Mouse (Mus musculus): ENCODE results near the gene Ddr1. TPM values are rescaled to one million over a fixed set of nuclear protein-coding genes. Genes with fewer than 3 reads are reported as not detected.
"Not testable (repeated sequence)": the region's sequence is repeated elsewhere in the genome, so short reads cannot be mapped to it uniquely, and the experiment has no call there.

Ddr1 gene
- total and polyA plus RNA-seq, 2 experiments = 0.55 to 1.5 TPM

DNA sequence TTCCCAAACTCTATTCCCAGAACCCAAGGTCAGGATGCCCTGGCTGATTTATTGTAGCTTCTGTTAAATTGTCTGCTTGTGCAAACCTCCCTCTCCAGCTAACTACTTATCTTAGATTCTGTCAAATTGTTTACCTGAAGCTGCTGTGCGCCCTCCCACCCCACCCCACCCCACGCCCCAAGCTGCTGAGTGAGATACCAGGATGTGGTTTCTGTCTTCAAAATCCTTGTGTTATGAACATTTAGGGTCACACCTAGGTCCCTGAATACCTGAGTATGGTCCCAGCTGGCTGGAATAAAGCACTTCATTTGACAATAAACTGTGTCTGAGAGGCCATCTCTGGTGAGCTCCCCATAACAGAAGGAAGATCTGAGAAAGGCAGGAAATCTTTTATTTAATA lies 30.1 kb upstream of the Ddr1 start:
- no peak for TF ChIP-seq CTCF (IDR thresholded peaks at IDR 0.05; ENCODE audit: low read depth, low read length)
- no peak for TF ChIP-seq POLR2A (IDR thresholded peaks at IDR 0.05; ENCODE audit: extremely low read depth, insufficient read depth, low read length)
- Histone ChIP-seq H3K9ac (ENCODE audit: low read depth, low read length) (no peak overlapping the region), H3K4me1 (ENCODE audit: control insufficient read depth, insufficient read depth, low read length) (no peaks in the 10 kb centered on the region), H3K27me3 (ENCODE audit: control insufficient read depth, insufficient read depth, low read length) (no peaks in the 10 kb centered on the region), H3K79me2 (ENCODE audit: control insufficient read depth, insufficient read depth, low read length) (no peaks in the 10 kb centered on the region), H3K27ac (replicated peaks; ENCODE audit: insufficient read depth, low read depth, low read length) (no peak overlapping the region), H3K4me3 (ENCODE audit: insufficient read depth, low read depth, low read length) (no peak overlapping the region), H3K36me3 (ENCODE audit: control insufficient read depth, insufficient read depth, low read length) (no peaks in the 10 kb centered on the region)
- no peak for DNase-seq (ENCODE audit: extremely low read depth, low read depth, low spot score)
- WGBS = 70% methylated on average over 2 of the region's 2 CpGs

- TF ChIP-seq POLR2A (IDR thresholded peaks at IDR 0.05; ENCODE audit: extremely low read depth, insufficient read depth, low read length) = no peak
- no peak for TF ChIP-seq CTCF (IDR thresholded peaks at IDR 0.05; ENCODE audit: low read depth, low read length)
- no peak overlapping the region for H3K4me3 ChIP-seq (ENCODE audit: insufficient read depth, low read depth, low read length)
- H3K79me2 ChIP-seq (ENCODE audit: control insufficient read depth, insufficient read depth, low read length) = no peaks in the 10 kb centered on the region
- WGBS = 96% methylated on average over 2 of the region's 2 CpGs
- H3K9ac ChIP-seq (ENCODE audit: low read depth, low read length) = no peak overlapping the region
- no peaks in the 10 kb centered on the region for H3K36me3 ChIP-seq (ENCODE audit: control insufficient read depth, insufficient read depth, low read length)
- no peaks in the 10 kb centered on the region for H3K27me3 ChIP-seq (ENCODE audit: control insufficient read depth, insufficient read depth, low read length)
- H3K4me1 ChIP-seq (ENCODE audit: control insufficient read depth, insufficient read depth, low read length) = no peaks in the 10 kb centered on the region
- no peak overlapping the region for H3K27ac ChIP-seq (replicated peaks; ENCODE audit: insufficient read depth, low read depth, low read length)
- no peak for DNase-seq (ENCODE audit: extremely low read depth, low read depth, low spot score)
Measured at GRCm38 (mm10) chr17:35733398-35733797, 29.0 kb upstream of the Ddr1 start.

DNA sequence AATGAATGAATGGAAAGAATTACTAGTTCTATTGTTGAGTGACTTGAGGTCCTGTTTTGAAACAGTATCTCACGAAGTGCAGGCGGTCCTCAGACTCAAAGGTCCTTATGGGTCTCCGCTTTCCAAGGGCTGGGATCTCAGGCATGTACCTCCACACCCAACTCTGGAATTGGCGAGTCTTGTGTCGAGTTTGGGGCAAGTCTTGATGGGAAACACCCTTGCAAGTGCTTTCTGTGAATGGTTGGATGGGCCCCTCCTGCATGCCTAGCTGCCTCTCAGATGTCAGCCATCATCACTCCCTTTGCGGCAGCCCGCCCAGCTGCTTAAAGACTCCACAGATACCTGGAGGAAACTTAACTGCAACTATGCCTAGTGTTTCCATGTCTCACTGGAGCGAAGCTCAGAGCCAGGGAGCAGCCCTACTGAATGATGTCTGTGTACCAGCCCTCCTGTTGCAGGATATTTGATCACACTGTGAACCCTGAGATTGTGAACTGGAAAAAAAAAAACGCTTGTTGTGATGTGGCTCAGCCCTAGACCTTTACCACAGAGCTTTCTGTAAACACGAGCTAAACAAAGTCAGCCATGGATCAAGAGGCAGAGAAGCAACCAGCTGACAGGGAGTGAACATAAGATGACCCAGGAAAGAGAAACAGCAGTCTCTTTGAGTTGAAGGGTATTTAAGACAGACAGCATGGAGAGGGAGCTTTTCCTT lies 27.2 kb upstream of the Ddr1 start:
- H3K27me3 ChIP-seq (ENCODE audit: control insufficient read depth, insufficient read depth, low read length) = no peaks in the 10 kb centered on the region
- 65% methylated on average over 10 of the region's 10 CpGs for WGBS
- no peaks in the 10 kb centered on the region for H3K36me3 ChIP-seq (ENCODE audit: control insufficient read depth, insufficient read depth, low read length)
- DNase-seq (ENCODE audit: extremely low read depth, low read depth, low spot score) = no peak
- H3K4me1 ChIP-seq (ENCODE audit: control insufficient read depth, insufficient read depth, low read length) = no peaks in the 10 kb centered on the region
- H3K79me2 ChIP-seq (ENCODE audit: control insufficient read depth, insufficient read depth, low read length) = no peaks in the 10 kb centered on the region
- H3K4me3 ChIP-seq (ENCODE audit: insufficient read depth, low read depth, low read length) = no peak overlapping the region
- TF ChIP-seq POLR2A (IDR thresholded peaks at IDR 0.05; ENCODE audit: extremely low read depth, insufficient read depth, low read length) = no peak
- no peak for TF ChIP-seq CTCF (IDR thresholded peaks at IDR 0.05; ENCODE audit: low read depth, low read length)
- no peak overlapping the region for H3K9ac ChIP-seq (ENCODE audit: low read depth, low read length)
- no peak overlapping the region for H3K27ac ChIP-seq (replicated peaks; ENCODE audit: insufficient read depth, low read depth, low read length)

GRCm38 (mm10) chr17:35730112-35730511 lies 25.7 kb upstream of the Ddr1 start:
- H3K4me3 ChIP-seq (ENCODE audit: insufficient read depth, low read depth, low read length); H3K9ac ChIP-seq (ENCODE audit: low read depth, low read length); DNase-seq (ENCODE audit: extremely low read depth, low read depth, low spot score); H3K27ac ChIP-seq (replicated peaks; ENCODE audit: insufficient read depth, low read depth, low read length); H3K4me1 ChIP-seq (ENCODE audit: control insufficient read depth, insufficient read depth, low read length); H3K36me3 ChIP-seq (ENCODE audit: control insufficient read depth, insufficient read depth, low read length); H3K79me2 ChIP-seq (ENCODE audit: control insufficient read depth, insufficient read depth, low read length); H3K27me3 ChIP-seq (ENCODE audit: control insufficient read depth, insufficient read depth, low read length): not testable (repeated sequence)
- 73% methylated on average over 3 of the region's 3 CpGs for WGBS

- no peak for DNase-seq (ENCODE audit: extremely low read depth, low read depth, low spot score)
- H3K36me3 ChIP-seq (ENCODE audit: control insufficient read depth, insufficient read depth, low read length) = no peaks in the 10 kb centered on the region
- 84% methylated on average over 4 of the region's 4 CpGs for WGBS
- H3K4me1 ChIP-seq (ENCODE audit: control insufficient read depth, insufficient read depth, low read length) = no peaks in the 10 kb centered on the region
- H3K79me2 ChIP-seq (ENCODE audit: control insufficient read depth, insufficient read depth, low read length) = no peaks in the 10 kb centered on the region
- TF ChIP-seq POLR2A (IDR thresholded peaks at IDR 0.05; ENCODE audit: extremely low read depth, insufficient read depth, low read length) (no peak), CTCF (IDR thresholded peaks at IDR 0.05; ENCODE audit: low read depth, low read length) (no peak)
- no peaks in the 10 kb centered on the region for H3K27me3 ChIP-seq (ENCODE audit: control insufficient read depth, insufficient read depth, low read length)
- H3K27ac ChIP-seq (replicated peaks; ENCODE audit: insufficient read depth, low read depth, low read length) = no peak overlapping the region
- H3K4me3 ChIP-seq (ENCODE audit: insufficient read depth, low read depth, low read length) = no peak overlapping the region
- H3K9ac ChIP-seq (ENCODE audit: low read depth, low read length) = no peak overlapping the region
Measured at GRCm38 (mm10) chr17:35728821-35729220, 24.4 kb upstream of the Ddr1 start.

GRCm38 (mm10) chr17:35727471-35728205 lies 23.2 kb upstream of the Ddr1 start:
- Histone ChIP-seq H3K4me3 (ENCODE audit: insufficient read depth, low read depth, low read length) (no peak overlapping the region), H3K27ac (replicated peaks; ENCODE audit: insufficient read depth, low read depth, low read length) (no peak overlapping the region), H3K27me3 (ENCODE audit: control insufficient read depth, insufficient read depth, low read length) (no peaks in the 10 kb centered on the region), H3K36me3 (ENCODE audit: control insufficient read depth, insufficient read depth, low read length) (no peaks in the 10 kb centered on the region), H3K4me1 (ENCODE audit: control insufficient read depth, insufficient read depth, low read length) (no peaks in the 10 kb centered on the region), H3K79me2 (ENCODE audit: control insufficient read depth, insufficient read depth, low read length) (no peaks in the 10 kb centered on the region), H3K9ac (ENCODE audit: low read depth, low read length) (no peak overlapping the region)
- 73% methylated on average over 10 of the region's 10 CpGs for WGBS
- DNase-seq (ENCODE audit: extremely low read depth, low read depth, low spot score) = no peak
- no peak for TF ChIP-seq CTCF (IDR thresholded peaks at IDR 0.05; ENCODE audit: low read depth, low read length)
- TF ChIP-seq POLR2A (IDR thresholded peaks at IDR 0.05; ENCODE audit: extremely low read depth, insufficient read depth, low read length) = no peak
